Mouse (Mus musculus): ENCODE measurements around the gene Tnfsf8. TPM values are rescaled to one million over a fixed set of nuclear protein-coding genes. Genes with fewer than 3 reads are reported as not detected.

The Tnfsf8 gene
- not detected in 2 replicates for polyA plus RNA-seq (2014; fragmentation: Nextera tagmentation; extraction: Ambion mirVana)

GRCm38 (mm10) chr4:63860688-63861540, at the start of gene Tnfsf8:
Gene Tnfsf8 (minus strand): TSS chr4:63861347.
- no peak within 1 kb of the TSS for H3K27ac ChIP-seq (replicated peaks; ENCODE audit: low read depth, low read length)
- no peak for DNase-seq (ENCODE audit: low spot score)
- no peaks in the 10 kb centered on the region for H3K36me3 ChIP-seq (ENCODE audit: control insufficient read depth, insufficient read depth, low read length)
- no peaks in the 10 kb centered on the region for H3K9me3 ChIP-seq (ENCODE audit: control insufficient read depth, low read length)
- no peaks in the 10 kb centered on the region for H3K4me1 ChIP-seq (ENCODE audit: control insufficient read depth, insufficient read depth, low read length)
- H3K4me3 ChIP-seq (ENCODE audit: low read depth, low read length): no peak within 1 kb of the TSS
- WGBS: 86% methylated on average over 19 of the region's 19 CpGs
- no peak within 1 kb of the TSS for H3K9ac ChIP-seq (ENCODE audit: low read length)
- no peaks in the 10 kb centered on the region for H3K27me3 ChIP-seq (ENCODE audit: control insufficient read depth, insufficient read depth, low read length)
- ATAC-seq (ENCODE audit: insufficient number of reproducible peaks, low FRiP score, low TSS enrichment, low read depth): no peak
- H3K4me2 ChIP-seq (ENCODE audit: low read depth, severe bottlenecking): no peak within 1 kb of the TSS

- no peak overlapping the region for H3K9ac ChIP-seq (ENCODE audit: low read length)
- H3K27ac ChIP-seq (replicated peaks; ENCODE audit: low read depth, low read length): no peak overlapping the region
- WGBS: 96% methylated on average over 1 of the region's 1 CpGs
- no peaks in the 10 kb centered on the region for H3K9me3 ChIP-seq (ENCODE audit: control insufficient read depth, low read length)
- DNase-seq (ENCODE audit: low spot score) (no peak), ATAC-seq (ENCODE audit: insufficient number of reproducible peaks, low FRiP score, low TSS enrichment, low read depth) (no peak)
- H3K4me3 ChIP-seq (ENCODE audit: low read depth, low read length): no peak overlapping the region
- H3K4me2 ChIP-seq (ENCODE audit: low read depth, severe bottlenecking): no peak overlapping the region
- H3K36me3 ChIP-seq (ENCODE audit: control insufficient read depth, insufficient read depth, low read length): no peaks in the 10 kb centered on the region
- H3K4me1 ChIP-seq (ENCODE audit: control insufficient read depth, insufficient read depth, low read length): no peaks in the 10 kb centered on the region
- H3K27me3 ChIP-seq (ENCODE audit: control insufficient read depth, insufficient read depth, low read length): no peaks in the 10 kb centered on the region
Observed at GRCm38 (mm10) chr4:63908511-63908910, 47.4 kb upstream of the Tnfsf8 start.

DNA sequence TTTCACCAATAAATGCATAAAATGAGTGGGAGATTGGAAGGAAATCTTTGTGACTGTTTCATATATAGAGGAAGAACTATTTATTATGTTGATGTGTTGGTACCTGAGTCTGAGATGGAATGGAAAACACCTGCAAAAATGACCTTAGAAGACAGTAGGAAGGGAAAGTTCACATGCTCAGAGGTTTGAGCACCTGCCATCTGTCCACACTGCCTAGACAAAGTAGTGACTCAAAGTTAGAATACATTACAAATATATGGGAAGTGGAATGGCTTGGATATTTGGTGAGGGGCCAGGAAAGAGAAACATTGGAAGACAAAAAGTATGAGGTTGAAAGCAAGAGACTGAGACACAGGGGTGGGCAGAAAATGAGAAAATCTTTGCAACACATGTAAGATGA, 46.3 kb upstream of the Tnfsf8 start:
- no peak for ATAC-seq (ENCODE audit: insufficient number of reproducible peaks, low FRiP score, low TSS enrichment, low read depth)
- no peaks in the 10 kb centered on the region for H3K9me3 ChIP-seq (ENCODE audit: control insufficient read depth, low read length)
- no peak overlapping the region for H3K27ac ChIP-seq (replicated peaks; ENCODE audit: low read depth, low read length)
- DNase-seq (ENCODE audit: low spot score): no peak
- no peak overlapping the region for H3K4me2 ChIP-seq (ENCODE audit: low read depth, severe bottlenecking)
- no peak overlapping the region for H3K4me3 ChIP-seq (ENCODE audit: low read depth, low read length)
- no peak overlapping the region for H3K9ac ChIP-seq (ENCODE audit: low read length)
- no peaks in the 10 kb centered on the region for H3K4me1 ChIP-seq (ENCODE audit: control insufficient read depth, insufficient read depth, low read length)
- no peaks in the 10 kb centered on the region for H3K27me3 ChIP-seq (ENCODE audit: control insufficient read depth, insufficient read depth, low read length)
- H3K36me3 ChIP-seq (ENCODE audit: control insufficient read depth, insufficient read depth, low read length): no peaks in the 10 kb centered on the region

- H3K9me3 ChIP-seq (ENCODE audit: control insufficient read depth, low read length): no peaks in the 10 kb centered on the region
- H3K9ac ChIP-seq (ENCODE audit: low read length): no peak overlapping the region
- 70% methylated on average over 3 of the region's 3 CpGs for WGBS
- H3K4me2 ChIP-seq (ENCODE audit: low read depth, severe bottlenecking): no peak overlapping the region
- H3K4me3 ChIP-seq (ENCODE audit: low read depth, low read length): no peak overlapping the region
- no peak for ATAC-seq (ENCODE audit: insufficient number of reproducible peaks, low FRiP score, low TSS enrichment, low read depth)
- no peak overlapping the region for H3K27ac ChIP-seq (replicated peaks; ENCODE audit: low read depth, low read length)
- H3K27me3 ChIP-seq (ENCODE audit: control insufficient read depth, insufficient read depth, low read length): no peaks in the 10 kb centered on the region
- H3K4me1 ChIP-seq (ENCODE audit: control insufficient read depth, insufficient read depth, low read length): no peaks in the 10 kb centered on the region
- no peak for DNase-seq (ENCODE audit: low spot score)
- H3K36me3 ChIP-seq (ENCODE audit: control insufficient read depth, insufficient read depth, low read length): no peaks in the 10 kb centered on the region
Observed at GRCm38 (mm10) chr4:63906050-63906449, 44.9 kb upstream of the Tnfsf8 start.

- Histone ChIP-seq H3K9ac (ENCODE audit: low read length) (no peak overlapping the region), H3K4me2 (ENCODE audit: low read depth, severe bottlenecking) (no peak overlapping the region), H3K4me3 (ENCODE audit: low read depth, low read length) (no peak overlapping the region), H3K9me3 (ENCODE audit: control insufficient read depth, low read length) (no peaks in the 10 kb centered on the region), H3K27me3 (ENCODE audit: control insufficient read depth, insufficient read depth, low read length) (no peaks in the 10 kb centered on the region), H3K4me1 (ENCODE audit: control insufficient read depth, insufficient read depth, low read length) (no peaks in the 10 kb centered on the region), H3K36me3 (ENCODE audit: control insufficient read depth, insufficient read depth, low read length) (no peaks in the 10 kb centered on the region), H3K27ac (replicated peaks; ENCODE audit: low read depth, low read length) (no peak overlapping the region)
- 85% methylated on average over 10 of the region's 10 CpGs for WGBS
- DNase-seq (ENCODE audit: low spot score) (no peak), ATAC-seq (ENCODE audit: insufficient number of reproducible peaks, low FRiP score, low TSS enrichment, low read depth) (no peak)
Observed at GRCm38 (mm10) chr4:63899081-63899523, 38.0 kb upstream of the Tnfsf8 start.

DNA sequence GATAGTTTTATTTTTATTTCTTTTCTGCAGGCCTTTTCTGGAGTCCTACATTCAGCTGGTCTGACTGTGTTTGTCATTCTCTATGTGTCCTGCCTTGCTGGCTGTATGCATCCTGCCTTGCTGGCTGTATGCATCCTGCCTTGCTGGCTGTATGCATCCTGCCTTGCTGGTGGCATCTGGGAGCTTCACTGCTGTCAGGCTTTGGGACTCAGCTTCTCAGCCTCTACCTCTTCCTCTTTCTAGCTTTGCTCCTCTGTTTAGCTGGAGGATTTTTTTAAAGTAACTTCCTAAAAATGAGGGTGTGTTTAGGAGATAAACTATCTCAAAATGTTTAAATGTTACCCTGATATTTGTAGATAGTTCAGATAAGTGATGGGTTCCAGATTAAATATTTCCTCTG, 36.0 kb upstream of the Tnfsf8 start:
- no peak overlapping the region for H3K4me2 ChIP-seq (ENCODE audit: low read depth, severe bottlenecking)
- no peaks in the 10 kb centered on the region for H3K27me3 ChIP-seq (ENCODE audit: control insufficient read depth, insufficient read depth, low read length)
- H3K4me3 ChIP-seq (ENCODE audit: low read depth, low read length): no peak overlapping the region
- no peak for ATAC-seq (ENCODE audit: insufficient number of reproducible peaks, low FRiP score, low TSS enrichment, low read depth)
- no peaks in the 10 kb centered on the region for H3K4me1 ChIP-seq (ENCODE audit: control insufficient read depth, insufficient read depth, low read length)
- DNase-seq (ENCODE audit: low spot score): no peak
- no peak overlapping the region for H3K9ac ChIP-seq (ENCODE audit: low read length)
- H3K9me3 ChIP-seq (ENCODE audit: control insufficient read depth, low read length): no peaks in the 10 kb centered on the region
- no peak overlapping the region for H3K27ac ChIP-seq (replicated peaks; ENCODE audit: low read depth, low read length)
- H3K36me3 ChIP-seq (ENCODE audit: control insufficient read depth, insufficient read depth, low read length): no peaks in the 10 kb centered on the region

DNA sequence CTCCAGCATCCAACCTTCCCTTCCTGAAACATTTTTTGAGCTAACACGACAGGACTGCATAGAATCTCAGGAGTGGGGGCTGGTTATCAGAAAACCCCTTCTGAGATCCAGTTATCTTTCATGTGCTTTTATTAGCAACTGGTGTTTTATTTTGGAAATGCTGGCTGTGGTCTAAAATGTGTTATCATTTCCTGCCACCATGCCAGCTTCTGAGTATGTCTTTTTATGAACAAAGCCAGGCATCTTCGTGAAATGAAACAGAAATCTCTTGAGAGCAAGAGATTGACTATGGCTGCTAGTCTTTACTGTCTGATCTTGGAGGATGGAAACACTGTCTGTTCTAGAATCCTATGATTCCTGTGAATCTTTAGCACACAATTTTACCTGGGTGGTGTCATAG, 25.0 kb upstream of the Tnfsf8 start:
- no peak overlapping the region for H3K27ac ChIP-seq (replicated peaks; ENCODE audit: low read depth, low read length)
- 83% methylated on average over 2 of the region's 2 CpGs for WGBS
- DNase-seq (ENCODE audit: low spot score): no peak

DNA sequence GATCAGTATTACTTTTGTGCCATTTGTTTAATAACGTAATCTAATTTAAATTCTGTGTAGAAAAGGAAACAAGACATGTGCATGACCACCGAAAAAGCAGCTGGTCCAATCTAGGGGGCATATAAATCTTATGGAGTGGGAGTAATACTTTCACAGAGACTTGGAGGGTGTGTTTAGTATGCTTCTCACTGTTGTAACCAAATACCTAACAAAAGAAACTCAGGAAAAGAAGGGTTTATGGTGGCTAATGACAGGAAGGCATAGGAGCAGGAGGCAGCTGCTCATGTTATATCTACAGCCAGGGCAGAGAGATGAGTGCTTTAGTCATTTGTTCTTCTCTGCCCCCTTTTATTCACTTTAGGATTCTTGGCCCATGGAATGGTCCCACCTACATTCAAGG, 15.6 kb upstream of the Tnfsf8 start:
- H3K4me3 ChIP-seq (ENCODE audit: low read depth, low read length): no peak overlapping the region
- no peak overlapping the region for H3K27ac ChIP-seq (replicated peaks; ENCODE audit: low read depth, low read length)
- no peaks in the 10 kb centered on the region for H3K9me3 ChIP-seq (ENCODE audit: control insufficient read depth, low read length)
- no peak overlapping the region for H3K9ac ChIP-seq (ENCODE audit: low read length)
- H3K27me3 ChIP-seq (ENCODE audit: control insufficient read depth, insufficient read depth, low read length): no peaks in the 10 kb centered on the region
- no peaks in the 10 kb centered on the region for H3K36me3 ChIP-seq (ENCODE audit: control insufficient read depth, insufficient read depth, low read length)
- WGBS: 83% methylated on average over 2 of the region's 2 CpGs
- H3K4me2 ChIP-seq (ENCODE audit: low read depth, severe bottlenecking): no peak overlapping the region
- ATAC-seq (ENCODE audit: insufficient number of reproducible peaks, low FRiP score, low TSS enrichment, low read depth) (no peak), DNase-seq (ENCODE audit: low spot score) (no peak)
- no peaks in the 10 kb centered on the region for H3K4me1 ChIP-seq (ENCODE audit: control insufficient read depth, insufficient read depth, low read length)

More for the DNA sequence above, 25.0 kb upstream of the Tnfsf8 start:
- Histone ChIP-seq H3K9ac (ENCODE audit: low read length) (no peak overlapping the region), H3K27me3 (ENCODE audit: control insufficient read depth, insufficient read depth, low read length) (no peaks in the 10 kb centered on the region), H3K4me1 (ENCODE audit: control insufficient read depth, insufficient read depth, low read length) (no peaks in the 10 kb centered on the region), H3K4me3 (ENCODE audit: low read depth, low read length) (no peak overlapping the region), H3K36me3 (ENCODE audit: control insufficient read depth, insufficient read depth, low read length) (no peaks in the 10 kb centered on the region), H3K4me2 (ENCODE audit: low read depth, severe bottlenecking) (no peak overlapping the region), H3K9me3 (ENCODE audit: control insufficient read depth, low read length) (no peaks in the 10 kb centered on the region)
- ATAC-seq (ENCODE audit: insufficient number of reproducible peaks, low FRiP score, low TSS enrichment, low read depth): no peak

GRCm38 (mm10) chr4:63875480-63875879, 14.3 kb upstream of the Tnfsf8 start:
- H3K4me1 ChIP-seq (ENCODE audit: control insufficient read depth, insufficient read depth, low read length): no peaks in the 10 kb centered on the region
- DNase-seq (ENCODE audit: low spot score) (no peak), ATAC-seq (ENCODE audit: insufficient number of reproducible peaks, low FRiP score, low TSS enrichment, low read depth) (no peak)
- no peaks in the 10 kb centered on the region for H3K36me3 ChIP-seq (ENCODE audit: control insufficient read depth, insufficient read depth, low read length)
- no peak overlapping the region for H3K27ac ChIP-seq (replicated peaks; ENCODE audit: low read depth, low read length)
- H3K27me3 ChIP-seq (ENCODE audit: control insufficient read depth, insufficient read depth, low read length): no peaks in the 10 kb centered on the region
- no peak overlapping the region for H3K9ac ChIP-seq (ENCODE audit: low read length)
- 90% methylated on average over 3 of the region's 3 CpGs for WGBS
- H3K9me3 ChIP-seq (ENCODE audit: control insufficient read depth, low read length): no peaks in the 10 kb centered on the region
- no peak overlapping the region for H3K4me2 ChIP-seq (ENCODE audit: low read depth, severe bottlenecking)
- no peak overlapping the region for H3K4me3 ChIP-seq (ENCODE audit: low read depth, low read length)

Data from limb, embryonic 11.5 days (tissue).